Mouse (Mus musculus): ENCODE results near the gene Hmga1b.
"Not testable (repeated sequence)": the region's sequence is repeated elsewhere in the genome, so short reads cannot be mapped to it uniquely, and the experiment has no call there.

Hmga1b gene

GRCm38 (mm10) chr11:120784064-120784791, 21.6 kb downstream of the Hmga1b start, which contains the start of the genes Rfng and Gps1:
TSS of gene Rfng (minus strand) at chr11:120784207.
TSS of gene Gps1 (plus strand) at chr11:120784272.
- DNase-seq (ENCODE audit: low spot score) = no peak

- no peak for DNase-seq (ENCODE audit: low spot score)
Observed at GRCm38 (mm10) chr11:120785145-120785544, 22.6 kb downstream of the Hmga1b start.

- not testable (repeated sequence) for DNase-seq (ENCODE audit: low spot score)
Observed at GRCm38 (mm10) chr11:120788460-120788859, 25.9 kb downstream of the Hmga1b start.

- no peak for DNase-seq (ENCODE audit: low spot score)
Observed at GRCm38 (mm10) chr11:120789355-120789754, 26.8 kb downstream of the Hmga1b start.

- no peak for DNase-seq (ENCODE audit: low spot score)
Observed at GRCm38 (mm10) chr11:120789810-120790209, 27.2 kb downstream of the Hmga1b start.

- DNase-seq (ENCODE audit: low spot score) = no peak
Observed at GRCm38 (mm10) chr11:120792652-120793051, 30.1 kb downstream of the Hmga1b start.

GRCm38 (mm10) chr11:120795756-120796613, 33.4 kb downstream of the Hmga1b start, which contains the start of gene Dus1l:
TSS of gene Dus1l (minus strand) at chr11:120796403.
- DNase-seq (ENCODE audit: low spot score) = peak; percentile 94

GRCm38 (mm10) chr11:120796614-120796946, 34.0 kb downstream of the Hmga1b start:
- no peak for DNase-seq (ENCODE audit: low spot score)

- DNase-seq (ENCODE audit: low spot score) = no peak
Observed at GRCm38 (mm10) chr11:120798244-120798643, 35.6 kb downstream of the Hmga1b start.

GRCm38 (mm10) chr11:120799316-120799890, 36.8 kb downstream of the Hmga1b start:
- DNase-seq (ENCODE audit: low spot score) = no peak

GRCm38 (mm10) chr11:120800061-120800904, 37.7 kb downstream of the Hmga1b start:
- DNase-seq (ENCODE audit: low spot score) = peak; percentile 76

GRCm38 (mm10) chr11:120804274-120804673, 41.7 kb downstream of the Hmga1b start:
- DNase-seq (ENCODE audit: low spot score) = no peak

GRCm38 (mm10) chr11:120804769-120805168, 42.2 kb downstream of the Hmga1b start:
- no peak for DNase-seq (ENCODE audit: low spot score)

- no peak for DNase-seq (ENCODE audit: low spot score)
Observed at GRCm38 (mm10) chr11:120805375-120806298, 43.0 kb downstream of the Hmga1b start.

- DNase-seq (ENCODE audit: low spot score) = no peak
Observed at GRCm38 (mm10) chr11:120808010-120808409, 45.4 kb downstream of the Hmga1b start.

- no peak for DNase-seq (ENCODE audit: low spot score)
Observed at GRCm38 (mm10) chr11:120812068-120812467, 49.5 kb downstream of the Hmga1b start.
